Mouse (Mus musculus) liver, embryonic 11.5 days (tissue): ENCODE data around the gene Trim25. TPM values are rescaled to one million over a fixed set of nuclear protein-coding genes. Genes with fewer than 3 reads are reported as not detected.
"Not testable (repeated sequence)": the region's sequence is repeated elsewhere in the genome, so short reads cannot be mapped to it uniquely, and the experiment has no call there.

ENCODE experiments used
- ATAC-seq: fragments of 200-750 bp; cut with Nextera tagmentation; replicated peaks from 2 replicates; pipeline ENCODE4 v1.8.0; 2017; ENCODE audit warnings: moderate number of reproducible peaks, mild to moderate bottlenecking, moderate TSS enrichment, moderate library complexity; ENCODE audit not compliant: low FRiP score
- DNase-seq: peaks from one replicate; pipeline ENCODE4 v3.0.0-alpha.2; 2017; ENCODE audit warnings: low spot score
- H3K27ac ChIP-seq: fragments of 300-500 bp; sonication (generic); 2 replicates; pipeline ENCODE4 v1.5.1; 2014; ENCODE audit warnings: mild to moderate bottlenecking, low read depth, low read length, control low read depth
- H3K27me3 ChIP-seq: fragments of 300-500 bp; sonication (generic); replicated peaks from 2 replicates; pipeline ENCODE4 v1.6.1; 2014; ENCODE audit warnings: low read length, mixed read lengths; ENCODE audit not compliant: control insufficient read depth, insufficient read depth
- H3K36me3 ChIP-seq: fragments of 300-500 bp; sonication (generic); 2 replicates; pipeline ENCODE4 v1.6.1; 2014; ENCODE audit warnings: mild to moderate bottlenecking, low read length, moderate library complexity, mixed read lengths; ENCODE audit not compliant: control insufficient read depth, insufficient read depth
- H3K4me1 ChIP-seq: fragments of 300-500 bp; sonication (generic); replicated peaks from 2 replicates; pipeline ENCODE4 v1.6.1; 2014; ENCODE audit warnings: low read length, mixed read lengths; ENCODE audit not compliant: control insufficient read depth, insufficient read depth
- H3K4me2 ChIP-seq: fragments of 300-500 bp; sonication (generic); 2 replicates; pipeline ENCODE4 v1.6.1; 2014; ENCODE audit warnings: mild to moderate bottlenecking, control low read depth, moderate library complexity
- H3K4me3 ChIP-seq: fragments of 300-500 bp; sonication (generic); 2 replicates; pipeline ENCODE4 v1.5.1; 2014; ENCODE audit warnings: low read depth, low read length, control low read depth
- H3K9ac ChIP-seq: fragments of 300-500 bp; sonication (generic); 2 replicates; pipeline ENCODE4 v1.6.1; 2014; ENCODE audit warnings: low read depth, low read length, control low read depth
- H3K9me3 ChIP-seq: fragments of 300-500 bp; sonication (generic); 2 replicates; pipeline ENCODE4 v1.6.1; 2016; ENCODE audit warnings: low read length, inconsistent platforms, mixed read lengths; ENCODE audit not compliant: control insufficient read depth
- WGBS: fragments of 180-500 bp; shearing (Covaris S2); extraction: QIAGEN DNeasy Blood & Tissue Kit; methylation state at CpG from one replicate; pipeline ENCODE4 v1.1.7; 2014; 5-methylcytosine and 5-hydroxymethylcytosine counted together
- polyA plus RNA-seq: library from polyadenylated mRNA; unstranded; fragments of >200 nt; fragmentation: Nextera tagmentation; extraction: Ambion mirVana; gene quantifications from 2 replicates; pipeline ENCODE4 v1.2.1, GENCODE M21; 2014

Gene Trim25
- polyA plus RNA-seq, 1 experiment from 2014 or later, result 21.1 TPM

- H3K27ac ChIP-seq, result no peak overlapping the region
- no peak overlapping the region for H3K4me2 ChIP-seq
- ATAC-seq, result no peak
- WGBS, result 74% methylated on average over 5 of the region's 5 CpGs
- peaks cover 2% of the 10 kb centered on the region; the same call in 1 of the 2 replicates for H3K4me1 ChIP-seq
- no peaks in the 10 kb centered on the region for H3K27me3 ChIP-seq
- no peak overlapping the region for H3K4me3 ChIP-seq
- no peak overlapping the region for H3K9ac ChIP-seq
- no peak for DNase-seq
- no peaks in the 10 kb centered on the region for H3K9me3 ChIP-seq
- peaks cover 8% of the 10 kb centered on the region; the same call in 1 of the 2 replicates for H3K36me3 ChIP-seq
These were observed 10.2 kb upstream of the Trim25 start for GRCm38 (mm10) chr11:88988956-88989355.

GRCm38 (mm10) chr11:88989530-88989929 is 9.6 kb upstream of the Trim25 start:
- H3K9me3 ChIP-seq, result no peaks in the 10 kb centered on the region
- DNase-seq, result no peak
- peaks cover 4% of the 10 kb centered on the region; the same call in 1 of the 2 replicates for H3K4me1 ChIP-seq
- H3K36me3 ChIP-seq, result peaks cover 8% of the 10 kb centered on the region; the same call in 1 of the 2 replicates
- WGBS, result 44% methylated on average over 5 of the region's 5 CpGs
- H3K27me3 ChIP-seq, result no peaks in the 10 kb centered on the region
- no peak overlapping the region for H3K4me3 ChIP-seq
- ATAC-seq, result peak; percentile 92
- no peak overlapping the region for H3K27ac ChIP-seq
- no peak overlapping the region for H3K4me2 ChIP-seq
- H3K9ac ChIP-seq, result no peak overlapping the region

GRCm38 (mm10) chr11:88993186-88993585 is 6.0 kb upstream of the Trim25 start:
- Histone ChIP-seq H3K9ac (no peak overlapping the region), H3K27me3 (no peaks in the 10 kb centered on the region), H3K36me3 (0 out of 2 replicates have a peak, but pooled peaks cover 3% of the 10 kb centered on the region), H3K4me1 (peaks cover 4% of the 10 kb centered on the region; the same call in 1 of the 2 replicates), H3K4me3 (no peak overlapping the region), H3K27ac (no peak overlapping the region), H3K9me3 (no peaks in the 10 kb centered on the region), H3K4me2 (no peak overlapping the region)
- 58% methylated on average over 7 of the region's 7 CpGs for WGBS
- DNase-seq (no peak), ATAC-seq (no peak)

GRCm38 (mm10) chr11:88993625-88994024 is 5.6 kb upstream of the Trim25 start:
- peaks cover 4% of the 10 kb centered on the region for H3K4me1 ChIP-seq
- H3K36me3 ChIP-seq, result 0 out of 2 replicates have a peak, but pooled peaks cover 3% of the 10 kb centered on the region
- 19% methylated on average over 5 of the region's 5 CpGs for WGBS
- ATAC-seq (peak; percentile 47), DNase-seq (no peak)
- no peak overlapping the region for H3K4me2 ChIP-seq
- no peak overlapping the region for H3K27ac ChIP-seq
- no peaks in the 10 kb centered on the region for H3K27me3 ChIP-seq
- no peak overlapping the region for H3K9ac ChIP-seq
- H3K4me3 ChIP-seq, result no peak overlapping the region
- no peaks in the 10 kb centered on the region for H3K9me3 ChIP-seq

GRCm38 (mm10) chr11:88994492-88994891 is 4.7 kb upstream of the Trim25 start:
- no peak overlapping the region for H3K4me3 ChIP-seq
- DNase-seq (no peak), ATAC-seq (no peak)

GRCm38 (mm10) chr11:88995616-88996015 is 3.6 kb upstream of the Trim25 start:
- Histone ChIP-seq H3K27ac (no peak overlapping the region), H3K27me3 (no peaks in the 10 kb centered on the region), H3K36me3 (0 out of 2 replicates have a peak, but pooled peaks cover 3% of the 10 kb centered on the region), H3K4me3 (no peak overlapping the region), H3K9ac (no peak overlapping the region), H3K4me1 (peaks cover 4% of the 10 kb centered on the region), H3K9me3 (no peaks in the 10 kb centered on the region), H3K4me2 (no peak overlapping the region)
- DNase-seq (no peak), ATAC-seq (no peak)
- WGBS, result 90% methylated on average over 2 of the region's 2 CpGs

More at GRCm38 (mm10) chr11:88994492-88994891, 4.7 kb upstream of the Trim25 start:
- Histone ChIP-seq H3K4me2 (no peak overlapping the region), H3K4me1 (peaks cover 4% of the 10 kb centered on the region), H3K27ac (no peak overlapping the region), H3K9ac (no peak overlapping the region), H3K9me3 (no peaks in the 10 kb centered on the region), H3K27me3 (no peaks in the 10 kb centered on the region), H3K36me3 (0 out of 2 replicates have a peak, but pooled peaks cover 3% of the 10 kb centered on the region)
- 67% methylated on average over 7 of the region's 7 CpGs for WGBS

GRCm38 (mm10) chr11:88996427-88996826 is 2.7 kb upstream of the Trim25 start:
- whole genome bisulfite sequencing, result 60% methylated on average over 7 of the region's 7 CpGs
- DNase-seq, result no peak
- H3K27ac ChIP-seq, result no peak overlapping the region
- no peaks in the 10 kb centered on the region for H3K27me3 ChIP-seq
- no peak overlapping the region for H3K4me3 ChIP-seq
- H3K36me3 ChIP-seq, result peaks cover 2% of the 10 kb centered on the region; the same call in 1 of the 2 replicates
- peaks cover 7% of the 10 kb centered on the region for H3K4me1 ChIP-seq
- no peak overlapping the region for H3K9ac ChIP-seq
- no peak for ATAC-seq
- H3K9me3 ChIP-seq, result no peaks in the 10 kb centered on the region
- H3K4me2 ChIP-seq, result no peak overlapping the region

GRCm38 (mm10) chr11:88997343-88997742 is 1.8 kb upstream of the Trim25 start:
- not testable (repeated sequence) for H3K4me1 ChIP-seq, H3K36me3 ChIP-seq

GRCm38 (mm10) chr11:88998406-88998805 is 770 bp upstream of the Trim25 start:
- Histone ChIP-seq H3K9ac (peak overlapping the region; percentile 97; the same call in 1 of the 2 replicates), H3K27me3 (no peaks in the 10 kb centered on the region), H3K4me3 (peak overlapping the region; percentile 94), H3K9me3 (no peaks in the 10 kb centered on the region), H3K27ac (no peak overlapping the region), H3K4me2 (peak overlapping the region; percentile 78), H3K4me1 (peaks cover 19% of the 10 kb centered on the region), H3K36me3 (peaks cover 3% of the 10 kb centered on the region; the same call in 1 of the 2 replicates)
- ATAC-seq (no peak), DNase-seq (no peak)
- WGBS, result 24% methylated on average over 3 of the region's 3 CpGs

More at GRCm38 (mm10) chr11:88997343-88997742, 1.8 kb upstream of the Trim25 start:
- 72% methylated on average over 5 of the region's 5 CpGs for WGBS
- ATAC-seq, H3K9ac ChIP-seq, H3K27ac ChIP-seq, H3K4me2 ChIP-seq, DNase-seq, H3K4me3 ChIP-seq, H3K9me3 ChIP-seq, H3K27me3 ChIP-seq: not testable (repeated sequence)
